Mouse (Mus musculus) G1E (cell line): ENCODE results near the gene Casc3.

Experiments used
- CTCF ChIP-seq: IDR thresholded peaks from 2 replicates; pipeline ENCODE4 v1.5.1; 2012; ENCODE audit warnings: low read depth, low read length, inconsistent platforms, mixed read lengths
- GATA1 ChIP-seq: IDR thresholded peaks from 2 replicates; pipeline ENCODE4 v1.6.1; 2012; ENCODE audit warnings: borderline replicate concordance, low read length, inconsistent platforms, mixed read lengths
- GATA2 ChIP-seq: IDR thresholded peaks from 2 replicates; pipeline ENCODE4 v1.6.1; 2012; ENCODE audit warnings: low read depth, low read length, inconsistent platforms, borderline replicate concordance
- POLR2AphosphoS5 ChIP-seq: IDR thresholded peaks from 2 replicates; pipeline ENCODE4 v1.6.1; 2012; ENCODE audit warnings: low read depth, low read length, inconsistent platforms; ENCODE audit not compliant: insufficient replicate concordance
- TAL1 ChIP-seq: conservative IDR thresholded peaks from 2 replicates; pipeline ENCODE4 v1.6.1; 2012; ENCODE audit warnings: low read depth, low read length, inconsistent platforms, mixed read lengths

DNA sequence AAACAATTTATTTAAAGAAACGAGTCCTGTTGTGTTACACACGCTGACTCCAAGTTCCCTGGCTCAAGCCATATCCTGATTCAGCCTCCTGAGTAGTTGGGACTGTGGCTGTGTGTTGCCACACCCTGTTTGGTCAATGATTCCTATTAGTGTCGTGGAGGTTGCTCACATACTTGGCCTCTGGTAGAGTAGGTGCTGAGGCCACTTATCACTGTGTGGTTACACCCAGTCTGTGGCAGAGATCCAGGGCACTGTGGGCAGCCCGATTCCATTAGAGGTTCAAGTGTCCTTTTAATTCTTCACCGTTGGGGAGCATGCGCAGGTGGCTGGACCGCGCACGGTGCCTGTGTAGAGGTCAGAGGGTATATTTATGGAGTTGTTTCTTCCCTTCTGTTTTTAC, 69.2 kb downstream of the Casc3 start:
- TF ChIP-seq GATA1 (no peak), CTCF (no peak), POLR2AphosphoS5 (no peak), TAL1 (no peak), GATA2 (no peak)
